In the genomic region with DNA sequence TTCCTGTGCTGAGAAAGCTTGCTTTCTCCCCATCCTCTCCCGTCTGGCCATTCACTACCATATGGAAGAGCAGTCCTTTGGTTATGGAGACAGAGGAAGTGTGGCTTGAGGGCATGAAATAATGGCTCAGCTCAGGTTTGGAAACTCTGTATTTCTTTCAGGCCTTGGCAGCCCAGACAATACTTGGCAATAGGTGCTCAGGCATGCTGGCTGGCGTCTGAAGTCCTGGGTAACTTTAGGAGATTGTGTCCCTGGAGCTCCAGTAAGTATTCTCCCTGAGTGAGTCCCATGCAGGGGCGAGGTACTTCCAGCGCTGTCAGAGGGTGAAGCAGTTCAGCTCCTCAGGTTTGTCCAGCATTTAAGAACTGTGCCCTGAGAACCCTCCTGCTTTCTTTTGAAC, we compare ENCODE assay signal across 27 mouse cellular contexts. TPM values are rescaled to one million over a fixed set of nuclear protein-coding genes. Genes with fewer than 3 reads are reported as not detected.
"Had no signal": no experiment of that assay in that cellular context is flagged by ENCODE, and none has a peak within 500 bp of the region (broad histone marks: within the 10 kb centered on the region; RNA-seq: fewer than 3 reads in every experiment).

No protein-coding gene starts in this region.

- H3K9ac ChIP-seq: heart, embryonic 12.5 days; hindbrain, embryonic 12.5 days; hindbrain, embryonic 14.5 days; intestine, embryonic 15.5 days; limb, embryonic 12.5 days; liver, embryonic 13.5 days; liver, embryonic 15.5 days had no signal

- H3K4me2 ChIP-seq: heart, embryonic 12.5 days; hindbrain, embryonic 12.5 days; hindbrain, embryonic 14.5 days; intestine, embryonic 15.5 days; limb, embryonic 12.5 days; liver, embryonic 13.5 days; liver, embryonic 15.5 days had no signal

- H3K36me3 ChIP-seq: heart, embryonic 10.5 days; heart, embryonic 12.5 days; hindbrain, embryonic 12.5 days; intestine, embryonic 15.5 days; limb, embryonic 10.5 days; limb, embryonic 12.5 days; liver, embryonic 13.5 days; liver, embryonic 15.5 days had no signal

- H3K9me3 ChIP-seq: heart, embryonic 10.5 days; heart, embryonic 12.5 days; hindbrain, embryonic 10.5 days; hindbrain, embryonic 12.5 days; intestine, embryonic 15.5 days; limb, embryonic 10.5 days; liver, embryonic 13.5 days; liver, embryonic 15.5 days had no signal

- H3K27me3 ChIP-seq: heart, embryonic 12.5 days; hindbrain, embryonic 12.5 days; intestine, embryonic 15.5 days; liver, embryonic 13.5 days; liver, embryonic 15.5 days had no signal

- H3K4me3 ChIP-seq: heart, embryonic 10.5 days; heart, embryonic 12.5 days; hindbrain, embryonic 10.5 days; hindbrain, embryonic 12.5 days; intestine, embryonic 15.5 days; layer of hippocampus, adult 2 months; left cerebral cortex, adult 2 months; limb, embryonic 10.5 days; limb, embryonic 12.5 days; liver, embryonic 13.5 days; liver, embryonic 15.5 days had no signal

- H3K27ac ChIP-seq: heart, embryonic 10.5 days; hindbrain, embryonic 10.5 days; hindbrain, embryonic 12.5 days; hindbrain, embryonic 14.5 days; intestine, embryonic 15.5 days; layer of hippocampus, adult 2 months; left cerebral cortex, adult 2 months; limb, embryonic 10.5 days; limb, embryonic 12.5 days; liver, embryonic 13.5 days; liver, embryonic 15.5 days had no signal

- DNase-seq: gastrocnemius, postnatal 14 days; gastrocnemius, postnatal 36 days; heart, adult 18-20 months; heart, postnatal 10 days; heart, postnatal 4 days; kidney, adult 18-20 months; kidney, adult 8-10 months; kidney, postnatal 10 days; kidney, postnatal 25 days; kidney, postnatal 4 days; liver; liver, embryonic 13.5 days had no signal

- ATAC-seq: hindbrain, embryonic 16.5 days; inflammation-experienced regulatory T-cells, adult 6 months; intestine, embryonic 15.5 days; intestine, postnatal 0 days had no signal

RNA-seq across cellular contexts. Expression of a gene that starts 27.9 kb away (rescaled TPM):
- total RNA-seq: granulocyte monocyte progenitor cell, adult 5-6 weeks had no signal
